Mouse (Mus musculus): ENCODE data around the gene Wdr66. TPM values are rescaled to one million over a fixed set of nuclear protein-coding genes. Genes with fewer than 3 reads are reported as not detected.

Gene Wdr66
- total and polyA plus RNA-seq, 3 experiments = 0.21 to 0.34 (median 0.21) TPM

GRCm38 (mm10) chr5:123350386-123350785 lies 98.5 kb downstream of the Wdr66 start:
- Histone ChIP-seq H3K9me3 (replicated peaks; ENCODE audit: low read length) (no peaks in the 10 kb centered on the region), H3K4me2 (ENCODE audit: insufficient read depth, low read depth, poor library complexity, severe bottlenecking) (no peak overlapping the region), H3K27ac (ENCODE audit: insufficient read depth, low read depth) (no peak overlapping the region), H3K4me1 (ENCODE audit: control insufficient read depth in 1 of 2, insufficient read depth in 2 of 2) (peaks cover 11 to 41% of the 10 kb centered on the region in 2 experiments), H3K27me3 (replicated peaks) (no peaks in the 10 kb centered on the region), H3K9ac (ENCODE audit: insufficient read depth, low read depth) (no peak overlapping the region), H3K4me3 (replicated peaks in 1 of 3; ENCODE audit: low read depth in 2 of 3, low read length in 2 of 3, poor library complexity in 1 of 3) (no peak overlapping the region), H3K36me3 (replicated peaks in 1 of 2; ENCODE audit: control insufficient read depth in 1 of 2, insufficient read depth in 1 of 2, low read length in 1 of 2) (peaks cover 0 to 40% of the 10 kb centered on the region in 2 experiments), H3K79me2 (replicated peaks; ENCODE audit: control insufficient read depth, extremely low read depth, insufficient read depth, poor library complexity, severe bottlenecking) (no peaks in the 10 kb centered on the region; the same call in 1 of the 2 replicates)
- dilution Hi-C loops (cut with MboI; ENCODE audit: extremely low pct_ligation_motif_present, extremely low pct_unique_long_range_greater_than_20kb, low sequenced_read_pairs) = no loop called here
- in situ Hi-C loops (cut with MboI; ENCODE audit: low pct_ligation_motif_present, low pct_unique_long_range_greater_than_20kb, low sequenced_read_pairs) = no loop called here
- TF ChIP-seq BHLHE40 (IDR thresholded peaks at IDR 0.05; ENCODE audit: low read depth, low read length) = 0 out of 2 replicates have a peak, but pooled peaks have one; percentile 13
- no peak for TF ChIP-seq EP300 (IDR thresholded peaks at IDR 0.05; ENCODE audit: low read length)
- TF ChIP-seq CHD2 (IDR thresholded peaks at IDR 0.05; ENCODE audit: low read length) = no peak
- TF ChIP-seq SMC3 (IDR thresholded peaks at IDR 0.05; ENCODE audit: low read depth, low read length) = peak; percentile 43
- peak; percentile 57; the same call in 1 of the 2 replicates for TF ChIP-seq MXI1 (IDR thresholded peaks at IDR 0.05; ENCODE audit: low read depth, low read length)
- no peak for TF ChIP-seq HCFC1 (IDR thresholded peaks at IDR 0.05; ENCODE audit: low read depth, low read length)
- TF ChIP-seq CTCF (conservative IDR thresholded peaks at IDR 0.05 in 1 of 2, IDR thresholded peaks at IDR 0.05 in 1 of 2; ENCODE audit: low read depth in 2 of 2, low read length in 2 of 2) = peak in 1 of 2 experiments; percentile 51; a peak in 2 of 4 replicates
- no peak for TF ChIP-seq MAFK (IDR thresholded peaks at IDR 0.05; ENCODE audit: insufficient replicate concordance, low read length)
- TF ChIP-seq RAD21 (IDR thresholded peaks at IDR 0.05; ENCODE audit: low read depth, low read length) = peak; percentile 30
- peak; percentile 55 for DNase-seq (ENCODE audit: extremely low read depth)

- Histone ChIP-seq H3K4me3 (replicated peaks in 1 of 3; ENCODE audit: low read depth in 2 of 3, low read length in 2 of 3, poor library complexity in 1 of 3) (no peak overlapping the region), H3K27ac (ENCODE audit: insufficient read depth, low read depth) (no peak overlapping the region), H3K9ac (ENCODE audit: insufficient read depth, low read depth) (no peak overlapping the region), H3K79me2 (replicated peaks; ENCODE audit: control insufficient read depth, extremely low read depth, insufficient read depth, poor library complexity, severe bottlenecking) (no peaks in the 10 kb centered on the region), H3K27me3 (replicated peaks) (no peaks in the 10 kb centered on the region), H3K36me3 (replicated peaks in 1 of 2; ENCODE audit: control insufficient read depth in 1 of 2, insufficient read depth in 1 of 2, low read length in 1 of 2) (peaks cover 23 to 83% of the 10 kb centered on the region in 2 experiments), H3K4me2 (ENCODE audit: insufficient read depth, low read depth, poor library complexity, severe bottlenecking) (no peak overlapping the region), H3K9me3 (replicated peaks; ENCODE audit: low read length) (no peaks in the 10 kb centered on the region), H3K4me1 (ENCODE audit: control insufficient read depth in 1 of 2, insufficient read depth in 2 of 2) (no peaks in the 10 kb centered on the region; a peak in 1 of 4 replicates)
- in situ Hi-C loops (cut with MboI; ENCODE audit: low pct_ligation_motif_present, low pct_unique_long_range_greater_than_20kb, low sequenced_read_pairs) (loop anchor here (5.0 kb wide), 1 partner anchor 84 kb away; no protein-coding TSS in a partner anchor), dilution Hi-C loops (cut with MboI; ENCODE audit: extremely low pct_ligation_motif_present, extremely low pct_unique_long_range_greater_than_20kb, low sequenced_read_pairs) (no loop called here)
- DNase-seq (ENCODE audit: extremely low read depth) = no peak
- no peak for TF ChIP-seq RAD21 (IDR thresholded peaks at IDR 0.05; ENCODE audit: low read depth, low read length)
- no peak for TF ChIP-seq PAX5 (IDR thresholded peaks at IDR 0.05; ENCODE audit: low read length)
- TF ChIP-seq RCOR1 (conservative IDR thresholded peaks at IDR 0.05; ENCODE audit: low read depth, low read length) = no peak
- TF ChIP-seq CTCF (conservative IDR thresholded peaks at IDR 0.05 in 1 of 2, IDR thresholded peaks at IDR 0.05 in 1 of 2; ENCODE audit: low read depth in 2 of 2, low read length in 2 of 2) = no peak
- no peak for TF ChIP-seq USF1 (IDR thresholded peaks at IDR 0.05; ENCODE audit: low read depth, low read length)
- no peak for TF ChIP-seq JUN (IDR thresholded peaks at IDR 0.05; ENCODE audit: insufficient read depth, low read depth, low read length)
- no peak for TF ChIP-seq TBP (conservative IDR thresholded peaks at IDR 0.05; ENCODE audit: low read depth, low read length)
- no peak for TF ChIP-seq E2F4 (IDR thresholded peaks at IDR 0.05; ENCODE audit: insufficient replicate concordance, low read depth, low read length)
These were observed 104.0 kb downstream of the Wdr66 start for GRCm38 (mm10) chr5:123355918-123356317.

Measured in CH12.LX (cell line).